Mouse (Mus musculus) MEL (cell line): ENCODE results near the gene E130208F15Rik. TPM values are rescaled to one million over a fixed set of nuclear protein-coding genes. Genes with fewer than 3 reads are reported as not detected.
A peak's percentile ranks its signal among the peaks of the same experiment; 100 is the strongest.

Experiments
- DNase-seq: peaks from one replicate; pipeline ENCODE4 v3.0.0; 2011; ENCODE audit warnings: low read depth, low spot score
- H3K27ac ChIP-seq: 2 replicates; pipeline ENCODE4 v1.5.1; 2012; ENCODE audit warnings: low read depth, mild to moderate bottlenecking, control low read depth, low read length, moderate library complexity; ENCODE audit not compliant: control insufficient read depth
- H3K27me3 ChIP-seq, 2 experiments: fragments of 150-350 bp in 1 of 2; sonication (generic) in 1 of 2; 2 replicates each; pipeline ENCODE4 v1.6.1; 2012; ENCODE audit warnings: low read length in 2 of 2, mild to moderate bottlenecking in 2 of 2, improper control_type of control experiment in 1 of 2, moderate library complexity in 1 of 2; ENCODE audit not compliant: insufficient read depth in 2 of 2, control insufficient read depth in 1 of 2
- H3K36me3 ChIP-seq, 2 experiments: 2 replicates each; pipeline ENCODE4 v1.6.1; 2012 to 2014; ENCODE audit warnings: low read length in 2 of 2, improper control_type of control experiment in 1 of 2, inconsistent platforms in 1 of 2, mild to moderate bottlenecking in 1 of 2; ENCODE audit not compliant: insufficient read depth in 2 of 2, control insufficient read depth in 1 of 2
- H3K4me1 ChIP-seq, 2 experiments: fragments of 150-350 bp in 1 of 2; sonication (generic) in 1 of 2; 2 replicates each; pipeline ENCODE4 v1.6.1; 2012; ENCODE audit warnings: low read length in 2 of 2, improper control_type of control experiment in 1 of 2, mild to moderate bottlenecking in 1 of 2; ENCODE audit not compliant: insufficient read depth in 2 of 2, control insufficient read depth in 1 of 2
- H3K4me3 ChIP-seq, 2 experiments: fragments of 150-350 bp in 1 of 2; sonication (generic) in 1 of 2; 2 replicates each; pipeline ENCODE4 v1.5.1; 2012; ENCODE audit warnings: low read depth in 2 of 2, low read length in 2 of 2, mild to moderate bottlenecking in 2 of 2, moderate library complexity in 2 of 2, control low read depth in 1 of 2, improper control_type of control experiment in 1 of 2; ENCODE audit not compliant: control insufficient read depth in 1 of 2, insufficient read depth in 1 of 2
- H3K79me2 ChIP-seq: 2 replicates; pipeline ENCODE4 v1.6.1; 2012; ENCODE audit warnings: mild to moderate bottlenecking, low read length, moderate library complexity; ENCODE audit not compliant: control insufficient read depth, poor library complexity, insufficient read depth
- H3K9ac ChIP-seq: 2 replicates; pipeline ENCODE4 v1.6.1; 2012; ENCODE audit warnings: low read depth, mild to moderate bottlenecking, control low read depth, low read length, moderate library complexity; ENCODE audit not compliant: control insufficient read depth, poor library complexity, severe bottlenecking
- H3K9me3 ChIP-seq: fragments of 150-350 bp; sonication (generic); replicated peaks from 2 replicates; pipeline ENCODE4 v1.6.1; 2012; ENCODE audit warnings: mild to moderate bottlenecking, low read length, improper control_type of control experiment, moderate library complexity; ENCODE audit not compliant: insufficient read depth
- BHLHE40 ChIP-seq: IDR thresholded peaks from 2 replicates; pipeline ENCODE4 v1.6.1; 2012; ENCODE audit warnings: low read depth, mild to moderate bottlenecking, inconsistent platforms, low read length, improper control_type of control experiment, borderline replicate concordance
- CHD2 ChIP-seq: IDR thresholded peaks from 2 replicates; pipeline ENCODE4 v1.6.1; 2011; ENCODE audit warnings: low read length, improper control_type of control experiment
- E2F4 ChIP-seq: IDR thresholded peaks from 2 replicates; pipeline ENCODE4 v1.6.1; 2011; ENCODE audit warnings: low read depth, low read length, improper control_type of control experiment, borderline replicate concordance
- ELF1 ChIP-seq: IDR thresholded peaks from 2 replicates; pipeline ENCODE4 v1.6.1; 2014; ENCODE audit warnings: low read depth, mild to moderate bottlenecking, inconsistent platforms, low read length, improper control_type of control experiment, moderate library complexity
- EP300 ChIP-seq, 2 experiments: IDR thresholded peaks; 2 replicates each; pipeline ENCODE4 v1.6.1; 2011; ENCODE audit warnings: improper control_type of control experiment in 2 of 2, low read length in 2 of 2, low read depth in 1 of 2, mild to moderate bottlenecking in 1 of 2
- GABPA ChIP-seq: IDR thresholded peaks from 2 replicates; pipeline ENCODE4 v1.6.1; 2012; ENCODE audit warnings: low read depth, mild to moderate bottlenecking, inconsistent platforms, low read length, improper control_type of control experiment, moderate library complexity
- GATA1 ChIP-seq: IDR thresholded peaks from 2 replicates; pipeline ENCODE4 v1.6.1; 2011; ENCODE audit warnings: low read depth, low read length, improper control_type of control experiment
- HCFC1 ChIP-seq: IDR thresholded peaks from 2 replicates; pipeline ENCODE4 v1.6.1; 2012; ENCODE audit warnings: low read depth, mild to moderate bottlenecking, inconsistent platforms, low read length, improper control_type of control experiment, moderate library complexity
- JUND ChIP-seq: IDR thresholded peaks from 2 replicates; pipeline ENCODE4 v1.6.1; 2011; ENCODE audit warnings: low read depth, mild to moderate bottlenecking, improper control_type of control experiment, low read length
- KAT2A ChIP-seq: conservative IDR thresholded peaks from 2 replicates; pipeline ENCODE4 v1.6.1; 2012; ENCODE audit warnings: low read depth, low read length, improper control_type of control experiment, inconsistent platforms
- MAX ChIP-seq: IDR thresholded peaks from 2 replicates; pipeline ENCODE4 v1.6.1; 2011; ENCODE audit warnings: low read length, improper control_type of control experiment
- MAZ ChIP-seq: IDR thresholded peaks from 2 replicates; pipeline ENCODE4 v1.6.1; 2012; ENCODE audit warnings: low read depth, mild to moderate bottlenecking, inconsistent platforms, low read length, improper control_type of control experiment
- MEF2A ChIP-seq: IDR thresholded peaks from 2 replicates; pipeline ENCODE4 v1.6.1; 2014; ENCODE audit warnings: low read depth, mild to moderate bottlenecking, inconsistent platforms, low read length, improper control_type of control experiment; ENCODE audit not compliant: poor library complexity, insufficient replicate concordance, severe bottlenecking; ENCODE audit errors: extremely low read depth
- MXI1 ChIP-seq: IDR thresholded peaks from 2 replicates; pipeline ENCODE4 v1.6.1; 2011; ENCODE audit warnings: mild to moderate bottlenecking, low read depth, low read length, improper control_type of control experiment
- MYB ChIP-seq: IDR thresholded peaks from 2 replicates; pipeline ENCODE4 v1.6.1; 2011; ENCODE audit warnings: mild to moderate bottlenecking, low read depth, low read length, improper control_type of control experiment
- NELFE ChIP-seq: IDR thresholded peaks from 2 replicates; pipeline ENCODE4 v1.6.1; 2011; ENCODE audit warnings: low read depth, low read length, improper control_type of control experiment
- NRF1 ChIP-seq: IDR thresholded peaks from 2 replicates; pipeline ENCODE4 v1.6.1; 2014; ENCODE audit warnings: low read depth, mild to moderate bottlenecking, inconsistent platforms, low read length, improper control_type of control experiment, moderate library complexity; ENCODE audit not compliant: poor library complexity, insufficient read depth, severe bottlenecking
- POLR2A ChIP-seq, 2 experiments: IDR thresholded peaks; 2 replicates each; pipeline ENCODE4 v1.6.1; 2011 to 2012; ENCODE audit warnings: low read length in 2 of 2, mild to moderate bottlenecking in 2 of 2, control low read depth in 1 of 2, improper control_type of control experiment in 1 of 2, low read depth in 1 of 2, moderate library complexity in 1 of 2; ENCODE audit not compliant: control insufficient read depth in 1 of 2, insufficient read depth in 1 of 2, poor library complexity in 1 of 2
- POLR2AphosphoS2 ChIP-seq: IDR thresholded peaks from 2 replicates; pipeline ENCODE4 v1.6.1; 2011; ENCODE audit warnings: low read length, improper control_type of control experiment
- RCOR1 ChIP-seq: IDR thresholded peaks from 2 replicates; pipeline ENCODE4 v1.6.1; 2012; ENCODE audit warnings: low read depth, mild to moderate bottlenecking, inconsistent platforms, low read length, improper control_type of control experiment
- SIN3A ChIP-seq: IDR thresholded peaks from 2 replicates; pipeline ENCODE4 v1.6.1; 2012; ENCODE audit warnings: low read length, improper control_type of control experiment, inconsistent platforms
- TBP ChIP-seq: IDR thresholded peaks from 2 replicates; pipeline ENCODE4 v1.8.0; 2011; ENCODE audit warnings: low read depth, low read length, improper control_type of control experiment
- TCF12 ChIP-seq: IDR thresholded peaks from 2 replicates; pipeline ENCODE4 v1.6.1; 2014; ENCODE audit warnings: low read depth, mild to moderate bottlenecking, inconsistent platforms, low read length, improper control_type of control experiment, moderate library complexity
- UBTF ChIP-seq: IDR thresholded peaks from 2 replicates; pipeline ENCODE4 v1.6.1; 2012; ENCODE audit warnings: low read depth, mild to moderate bottlenecking, inconsistent platforms, low read length, improper control_type of control experiment, moderate library complexity, borderline replicate concordance; ENCODE audit not compliant: insufficient read depth
- USF2 ChIP-seq, 2 experiments: IDR thresholded peaks; 2 replicates each; pipeline ENCODE4 v1.6.1; 2011 to 2012; ENCODE audit warnings: improper control_type of control experiment in 2 of 2, low read length in 2 of 2, borderline replicate concordance in 1 of 2, inconsistent platforms in 1 of 2, low read depth in 1 of 2, mild to moderate bottlenecking in 1 of 2; ENCODE audit not compliant: insufficient read depth in 1 of 2
- ZC3H11A ChIP-seq: IDR thresholded peaks from 2 replicates; pipeline ENCODE4 v1.6.1; 2012; ENCODE audit warnings: low read depth, mild to moderate bottlenecking, inconsistent platforms, low read length, improper control_type of control experiment
- ZMIZ1 ChIP-seq: IDR thresholded peaks from 2 replicates; pipeline ENCODE4 v1.6.1; 2012; ENCODE audit warnings: low read depth, mild to moderate bottlenecking, inconsistent platforms, low read length, improper control_type of control experiment, moderate library complexity
- polyA plus RNA-seq, 2 experiments: library from polyadenylated mRNA; stranded (reverse) in 1 of 2; unstranded in 1 of 2; fragments of >175 nt in 1 of 2; fragments of >200 nt in 1 of 2; gene quantifications; 2 replicates each; pipeline versions ENCODE4 v1.2.1 to v1.2.4; 2012; ENCODE audit warnings: low replicate concordance in 2 of 2, low read depth in 1 of 2; ENCODE audit not compliant: insufficient read length in 2 of 2, insufficient read depth in 1 of 2, missing spikeins in 1 of 2
- total RNA-seq: library from RNA; depleted of rRNA; stranded (reverse); fragments of 300-350 nt; gene quantifications from 2 replicates; pipeline ENCODE4 v1.2.3, GENCODE M21; 2012

E130208F15Rik gene
- total and polyA plus RNA-seq, 3 experiments = 0.96 to 3.2 TPM; not detected in 1

- H3K27ac ChIP-seq = peak within 1 kb of the TSS; percentile 35; the same call in 1 of the 2 replicates
- H3K4me1 ChIP-seq = peaks cover 0 to 13% of the 10 kb centered on the region in 2 experiments; a peak in 3 of 4 replicates
- DNase-seq = peak; percentile 98
- H3K36me3 ChIP-seq = no peaks in the 10 kb centered on the region
- peak within 1 kb of the TSS; percentile 72 for H3K9ac ChIP-seq
- H3K27me3 ChIP-seq = no peaks in the 10 kb centered on the region
- H3K79me2 ChIP-seq = no peaks in the 10 kb centered on the region; the same call in 1 of the 2 replicates
- H3K9me3 ChIP-seq = no peaks in the 10 kb centered on the region
- peak within 1 kb of the TSS; percentile 59 to 92 for H3K4me3 ChIP-seq
- no peak for TF ChIP-seq GATA1
- peak; percentile 54 for TF ChIP-seq MAX
- TF ChIP-seq TCF12 = no peak
- no peak for TF ChIP-seq USF2 (IDR thresholded peaks at IDR 0.05; ENCODE audit: borderline replicate concordance in 1 of 2, insufficient read depth in 1 of 2, low read depth in 1 of 2, low read length in 2 of 2)
- TF ChIP-seq UBTF = no peak
- TF ChIP-seq MYB = no peak
- peak; percentile 69 for TF ChIP-seq NRF1
- TF ChIP-seq EP300 (IDR thresholded peaks at IDR 0.05; ENCODE audit: low read depth in 1 of 2, low read length in 2 of 2) = no peak
- TF ChIP-seq E2F4 = no peak
- TF ChIP-seq MAZ = peak; percentile 69; the same call in 1 of the 2 replicates
- no peak for TF ChIP-seq MEF2A
- TF ChIP-seq KAT2A = no peak; the same call in 1 of the 2 replicates
- TF ChIP-seq RCOR1 = peak; percentile 27
- no peak for TF ChIP-seq ZC3H11A
- 0 out of 2 replicates have a peak, but pooled peaks have one; percentile 55 for TF ChIP-seq ZMIZ1
- TF ChIP-seq JUND = no peak
- TF ChIP-seq HCFC1 = peak; percentile 85
- TF ChIP-seq MXI1 = peak; percentile 80
- peak; percentile 78 to 98 for TF ChIP-seq POLR2A (IDR thresholded peaks at IDR 0.05; ENCODE audit: control insufficient read depth in 1 of 2, insufficient read depth in 1 of 2, low read depth in 1 of 2, low read length in 2 of 2, poor library complexity in 1 of 2)
- peak; percentile 96 for TF ChIP-seq POLR2AphosphoS2
- peak; percentile 81 for TF ChIP-seq SIN3A
- TF ChIP-seq BHLHE40 = no peak
- peak; percentile 89 for TF ChIP-seq ELF1
- peak; percentile 79; the same call in 1 of the 2 replicates for TF ChIP-seq TBP
- TF ChIP-seq CHD2 = peak; percentile 38; the same call in 1 of the 2 replicates
- TF ChIP-seq GABPA = no peak
- TF ChIP-seq NELFE = peak; percentile 94
Observed at GRCm38 (mm10) chr7:30308076-30309005, 13.2 kb upstream of the E130208F15Rik start, which contains the start of gene Alkbh6. Gene Alkbh6, plus strand, starts transcription at chr7:30308717.
